Mouse (Mus musculus): ENCODE data around the gene Tmem182. TPM values are rescaled to one million over a fixed set of nuclear protein-coding genes. Genes with fewer than 3 reads are reported as not detected.

Gene Tmem182
- total and polyA plus RNA-seq, 3 experiments = not detected

- dilution Hi-C loops (cut with MboI; ENCODE audit: extremely low pct_ligation_motif_present, extremely low pct_unique_long_range_greater_than_20kb, low sequenced_read_pairs) (no loop called here), in situ Hi-C loops (cut with MboI; ENCODE audit: low pct_ligation_motif_present, low pct_unique_long_range_greater_than_20kb, low sequenced_read_pairs) (no loop called here)
- Histone ChIP-seq H3K9me3 (replicated peaks; ENCODE audit: low read length) (peaks cover 57% of the 10 kb centered on the region), H3K27ac (ENCODE audit: insufficient read depth, low read depth) (no peak overlapping the region), H3K4me1 (ENCODE audit: control insufficient read depth in 1 of 2, insufficient read depth in 2 of 2) (no peaks in the 10 kb centered on the region), H3K4me2 (ENCODE audit: insufficient read depth, low read depth, poor library complexity, severe bottlenecking) (no peak overlapping the region), H3K9ac (ENCODE audit: insufficient read depth, low read depth) (no peak overlapping the region), H3K27me3 (replicated peaks) (no peaks in the 10 kb centered on the region), H3K36me3 (replicated peaks in 1 of 2; ENCODE audit: control insufficient read depth in 1 of 2, insufficient read depth in 1 of 2, low read length in 1 of 2) (no peaks in the 10 kb centered on the region), H3K4me3 (replicated peaks in 1 of 3; ENCODE audit: low read depth in 2 of 3, low read length in 2 of 3, poor library complexity in 1 of 3) (no peak overlapping the region), H3K79me2 (replicated peaks; ENCODE audit: control insufficient read depth, extremely low read depth, insufficient read depth, poor library complexity, severe bottlenecking) (no peaks in the 10 kb centered on the region)
- TF ChIP-seq NRF1 (IDR thresholded peaks at IDR 0.05; ENCODE audit: low read depth, low read length) (no peak), MAFK (IDR thresholded peaks at IDR 0.05; ENCODE audit: insufficient replicate concordance, low read length) (no peak), BHLHE40 (IDR thresholded peaks at IDR 0.05; ENCODE audit: low read depth, low read length) (no peak), ELF1 (IDR thresholded peaks at IDR 0.05; ENCODE audit: low read depth, low read length) (no peak), POLR2AphosphoS2 (IDR thresholded peaks at IDR 0.05; ENCODE audit: low read depth, low read length) (no peak), CHD1 (IDR thresholded peaks at IDR 0.05; ENCODE audit: low read depth, low read length) (no peak), HCFC1 (IDR thresholded peaks at IDR 0.05; ENCODE audit: low read depth, low read length) (no peak), PAX5 (IDR thresholded peaks at IDR 0.05; ENCODE audit: low read length) (no peak), UBTF (IDR thresholded peaks at IDR 0.05; ENCODE audit: low read depth, low read length) (no peak), SMC3 (IDR thresholded peaks at IDR 0.05; ENCODE audit: low read depth, low read length) (no peak)
- DNase-seq (ENCODE audit: extremely low read depth) = no peak
These were observed 51.6 kb downstream of the Tmem182 start for GRCm38 (mm10) chr1:40856846-40857636.

- H3K4me1 ChIP-seq (ENCODE audit: control insufficient read depth in 1 of 2, insufficient read depth in 2 of 2) = no peaks in the 10 kb centered on the region
- dilution Hi-C loops (cut with MboI; ENCODE audit: extremely low pct_ligation_motif_present, extremely low pct_unique_long_range_greater_than_20kb, low sequenced_read_pairs) = no loop called here
- TF ChIP-seq POLR2A (IDR thresholded peaks at IDR 0.05; ENCODE audit: low read depth, low read length) (no peak), MAZ (IDR thresholded peaks at IDR 0.05; ENCODE audit: low read depth, low read length) (no peak), MAX (IDR thresholded peaks at IDR 0.05; ENCODE audit: low read length) (no peak), HCFC1 (IDR thresholded peaks at IDR 0.05; ENCODE audit: low read depth, low read length) (no peak), ZC3H11A (IDR thresholded peaks at IDR 0.05; ENCODE audit: low read depth, low read length) (no peak), IRF4 (IDR thresholded peaks at IDR 0.05; ENCODE audit: low read depth, low read length) (no peak), PAX5 (IDR thresholded peaks at IDR 0.05; ENCODE audit: low read length) (no peak), NELFE (IDR thresholded peaks at IDR 0.05; ENCODE audit: low read depth, low read length) (no peak), POLR2AphosphoS2 (IDR thresholded peaks at IDR 0.05; ENCODE audit: low read depth, low read length) (no peak), JUN (IDR thresholded peaks at IDR 0.05; ENCODE audit: insufficient read depth, low read depth, low read length) (no peak), USF2 (conservative IDR thresholded peaks at IDR 0.05; ENCODE audit: low read depth, low read length) (no peak), UBTF (IDR thresholded peaks at IDR 0.05; ENCODE audit: low read depth, low read length) (no peak), ZNF384 (IDR thresholded peaks at IDR 0.05; ENCODE audit: low read depth, low read length) (no peak), TCF12 (IDR thresholded peaks at IDR 0.05; ENCODE audit: low read depth, low read length) (no peak), TBP (conservative IDR thresholded peaks at IDR 0.05; ENCODE audit: low read depth, low read length) (no peak), GABPA (IDR thresholded peaks at IDR 0.05; ENCODE audit: insufficient replicate concordance, low read depth, low read length) (no peak), JUND (conservative IDR thresholded peaks at IDR 0.05; ENCODE audit: low read depth, low read length) (no peak), MAFK (IDR thresholded peaks at IDR 0.05; ENCODE audit: insufficient replicate concordance, low read length) (no peak), ETS1 (conservative IDR thresholded peaks at IDR 0.05; ENCODE audit: low read depth, low read length) (no peak), MYC (IDR thresholded peaks at IDR 0.05; ENCODE audit: low read depth, low read length) (no peak)
- DNase-seq (ENCODE audit: extremely low read depth) = no peak
- no peak overlapping the region for H3K27ac ChIP-seq (ENCODE audit: insufficient read depth, low read depth)
- H3K79me2 ChIP-seq (replicated peaks; ENCODE audit: control insufficient read depth, extremely low read depth, insufficient read depth, poor library complexity, severe bottlenecking) = no peaks in the 10 kb centered on the region
- H3K9me3 ChIP-seq (replicated peaks; ENCODE audit: low read length) = peaks cover 68% of the 10 kb centered on the region
- in situ Hi-C loops (cut with MboI; ENCODE audit: low pct_ligation_motif_present, low pct_unique_long_range_greater_than_20kb, low sequenced_read_pairs) = no loop called here
- no peaks in the 10 kb centered on the region for H3K27me3 ChIP-seq (replicated peaks)
- no peaks in the 10 kb centered on the region for H3K36me3 ChIP-seq (replicated peaks in 1 of 2; ENCODE audit: control insufficient read depth in 1 of 2, insufficient read depth in 1 of 2, low read length in 1 of 2)
- no peak overlapping the region for H3K4me3 ChIP-seq (replicated peaks in 1 of 3; ENCODE audit: low read depth in 2 of 3, low read length in 2 of 3, poor library complexity in 1 of 3)
- H3K9ac ChIP-seq (ENCODE audit: insufficient read depth, low read depth) = no peak overlapping the region
- H3K4me2 ChIP-seq (ENCODE audit: insufficient read depth, low read depth, poor library complexity, severe bottlenecking) = no peak overlapping the region
These were observed 59.6 kb downstream of the Tmem182 start for GRCm38 (mm10) chr1:40865043-40865442.
